Mouse (Mus musculus): ENCODE measurements around the gene Mief2. TPM values are rescaled to one million over a fixed set of nuclear protein-coding genes. Genes with fewer than 3 reads are reported as not detected.

Gene Mief2
- polyA plus RNA-seq, 1 experiment, result 14.0 TPM

DNA sequence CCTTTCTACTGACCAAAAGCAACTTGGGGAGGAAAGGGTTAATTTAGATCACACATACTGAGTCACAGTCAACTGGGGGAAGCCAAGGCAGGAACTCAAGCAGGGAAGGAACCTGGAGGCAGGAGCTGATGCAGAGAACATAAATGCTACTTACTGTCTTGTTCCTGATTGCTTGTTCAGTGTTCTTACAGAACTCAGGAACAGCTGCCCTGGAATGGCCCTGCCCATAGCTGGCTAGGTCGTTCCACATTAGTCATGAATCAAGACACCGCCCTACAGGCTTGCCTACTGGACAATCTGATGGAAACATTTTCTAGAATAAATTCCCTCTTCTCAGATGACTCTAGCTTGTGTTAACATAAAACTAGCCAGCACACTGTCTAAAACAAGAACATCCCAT, 6.0 kb downstream of the Mief2 start:
- Histone ChIP-seq H3K4me3 (ENCODE audit: insufficient read depth, poor library complexity, severe bottlenecking) (no peak overlapping the region), H3K27me3 (ENCODE audit: control insufficient read depth, insufficient read depth, insufficient read length) (no peaks in the 10 kb centered on the region), H3K36me3 (ENCODE audit: control insufficient read depth, insufficient read depth) (peaks cover 11% of the 10 kb centered on the region), H3K79me3 (ENCODE audit: low read depth) (no peaks in the 10 kb centered on the region), H3ac (ENCODE audit: control insufficient read depth, insufficient read length, low read depth) (no peak overlapping the region), H3K79me2 (ENCODE audit: control insufficient read depth, insufficient read depth) (peaks cover under 1% of the 10 kb centered on the region)
- TF ChIP-seq MYOG (IDR thresholded peaks at IDR 0.05; ENCODE audit: control insufficient read depth, extremely low read depth, insufficient read length) (no peak), CEBPB (IDR thresholded peaks at IDR 0.05; ENCODE audit: low read depth) (no peak), MYOD1 (IDR thresholded peaks at IDR 0.05; ENCODE audit: control insufficient read depth, insufficient read length, low read depth) (no peak), USF1 (IDR thresholded peaks at IDR 0.05; ENCODE audit: low read depth) (no peak), FOSL1 (IDR thresholded peaks at IDR 0.05; ENCODE audit: insufficient read depth, low read length, poor library complexity, severe bottlenecking) (no peak), MAX (IDR thresholded peaks at IDR 0.05) (no peak), CTCF (IDR thresholded peaks at IDR 0.05; ENCODE audit: control insufficient read depth, insufficient read depth, insufficient read length) (no peak)

DNA sequence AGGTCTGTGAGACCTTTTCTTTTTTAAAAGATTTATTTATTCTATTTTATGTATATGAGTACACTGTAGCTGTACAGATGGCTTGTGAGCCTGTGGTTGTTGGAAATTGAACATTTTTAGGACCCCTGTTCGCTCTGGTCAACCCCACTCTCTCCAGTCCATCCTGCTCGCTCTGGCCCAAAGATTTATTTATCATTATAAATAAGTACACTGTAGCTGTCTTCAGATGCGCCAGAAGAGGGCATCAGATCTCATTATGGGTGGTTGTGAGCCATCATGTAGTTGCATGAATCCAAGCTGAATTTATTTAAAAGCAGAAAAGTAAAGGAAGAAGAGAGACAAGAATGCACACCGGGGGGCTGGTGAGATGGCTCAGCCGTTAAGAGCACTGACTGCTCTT, 7.0 kb downstream of the Mief2 start:
- Histone ChIP-seq H3K27me3 (ENCODE audit: control insufficient read depth, insufficient read depth, insufficient read length) (no peaks in the 10 kb centered on the region), H3K36me3 (ENCODE audit: control insufficient read depth, insufficient read depth) (peaks cover 11% of the 10 kb centered on the region), H3ac (ENCODE audit: control insufficient read depth, insufficient read length, low read depth) (no peak overlapping the region), H3K4me3 (ENCODE audit: insufficient read depth, poor library complexity, severe bottlenecking) (no peak overlapping the region), H3K79me2 (ENCODE audit: control insufficient read depth, insufficient read depth) (no peaks in the 10 kb centered on the region), H3K79me3 (ENCODE audit: low read depth) (no peaks in the 10 kb centered on the region)
- TF ChIP-seq CTCF (IDR thresholded peaks at IDR 0.05; ENCODE audit: control insufficient read depth, insufficient read depth, insufficient read length) (no peak), MYOD1 (IDR thresholded peaks at IDR 0.05; ENCODE audit: control insufficient read depth, insufficient read length, low read depth) (no peak), FOSL1 (IDR thresholded peaks at IDR 0.05; ENCODE audit: insufficient read depth, low read length, poor library complexity, severe bottlenecking) (no peak), CEBPB (IDR thresholded peaks at IDR 0.05; ENCODE audit: low read depth) (no peak), MAX (IDR thresholded peaks at IDR 0.05) (no peak), USF1 (IDR thresholded peaks at IDR 0.05; ENCODE audit: low read depth) (no peak), MYOG (IDR thresholded peaks at IDR 0.05; ENCODE audit: control insufficient read depth, extremely low read depth, insufficient read length) (no peak)

- Histone ChIP-seq H3K27me3 (ENCODE audit: control insufficient read depth, insufficient read depth, insufficient read length) (no peaks in the 10 kb centered on the region), H3K79me3 (ENCODE audit: low read depth) (no peaks in the 10 kb centered on the region), H3K79me2 (ENCODE audit: control insufficient read depth, insufficient read depth) (no peaks in the 10 kb centered on the region), H3ac (ENCODE audit: control insufficient read depth, insufficient read length, low read depth) (no peak overlapping the region), H3K4me3 (ENCODE audit: insufficient read depth, poor library complexity, severe bottlenecking) (no peak overlapping the region), H3K36me3 (ENCODE audit: control insufficient read depth, insufficient read depth) (peaks cover 14% of the 10 kb centered on the region)
- TF ChIP-seq CTCF (IDR thresholded peaks at IDR 0.05; ENCODE audit: control insufficient read depth, insufficient read depth, insufficient read length) (no peak), MAX (IDR thresholded peaks at IDR 0.05) (no peak), MYOD1 (IDR thresholded peaks at IDR 0.05; ENCODE audit: control insufficient read depth, insufficient read length, low read depth) (no peak), CEBPB (IDR thresholded peaks at IDR 0.05; ENCODE audit: low read depth) (no peak), MYOG (IDR thresholded peaks at IDR 0.05; ENCODE audit: control insufficient read depth, extremely low read depth, insufficient read length) (no peak), USF1 (IDR thresholded peaks at IDR 0.05; ENCODE audit: low read depth) (no peak), FOSL1 (IDR thresholded peaks at IDR 0.05; ENCODE audit: insufficient read depth, low read length, poor library complexity, severe bottlenecking) (no peak)
Observed at GRCm38 (mm10) chr11:60736491-60736890, 8.3 kb downstream of the Mief2 start.

DNA sequence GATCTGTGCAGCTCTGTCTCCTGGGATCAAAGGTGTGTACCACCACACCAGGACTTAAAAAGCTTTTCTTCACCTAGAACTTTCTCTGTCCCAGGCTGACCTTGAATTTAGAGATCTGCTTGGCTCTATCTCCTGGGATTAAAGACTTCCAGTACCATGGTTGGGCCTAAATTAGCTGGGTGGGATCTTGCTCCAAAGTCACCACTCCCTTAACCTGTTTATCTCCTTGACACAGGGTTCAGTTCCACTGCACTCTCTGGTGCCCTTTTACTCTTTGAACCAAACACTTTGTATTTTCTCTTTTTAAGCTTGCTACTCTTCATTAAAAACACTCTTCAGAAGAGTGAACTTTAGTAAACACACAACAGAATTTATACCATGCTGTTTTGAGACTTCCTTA, 9.3 kb downstream of the Mief2 start:
- H3K79me3 ChIP-seq (ENCODE audit: low read depth), result no peaks in the 10 kb centered on the region
- no peaks in the 10 kb centered on the region for H3K79me2 ChIP-seq (ENCODE audit: control insufficient read depth, insufficient read depth)
- no peak overlapping the region for H3ac ChIP-seq (ENCODE audit: control insufficient read depth, insufficient read length, low read depth)
- H3K36me3 ChIP-seq (ENCODE audit: control insufficient read depth, insufficient read depth), result peaks cover 10% of the 10 kb centered on the region
- H3K27me3 ChIP-seq (ENCODE audit: control insufficient read depth, insufficient read depth, insufficient read length), result no peaks in the 10 kb centered on the region
- no peak for TF ChIP-seq MYOD1 (IDR thresholded peaks at IDR 0.05; ENCODE audit: control insufficient read depth, insufficient read length, low read depth)
- TF ChIP-seq MYOG (IDR thresholded peaks at IDR 0.05; ENCODE audit: control insufficient read depth, extremely low read depth, insufficient read length), result no peak
- no peak for TF ChIP-seq CEBPB (IDR thresholded peaks at IDR 0.05; ENCODE audit: low read depth)
- no peak for TF ChIP-seq MAX (IDR thresholded peaks at IDR 0.05)
- TF ChIP-seq FOSL1 (IDR thresholded peaks at IDR 0.05; ENCODE audit: insufficient read depth, low read length, poor library complexity, severe bottlenecking), result no peak
- TF ChIP-seq USF1 (IDR thresholded peaks at IDR 0.05; ENCODE audit: low read depth), result no peak
- TF ChIP-seq CTCF (IDR thresholded peaks at IDR 0.05; ENCODE audit: control insufficient read depth, insufficient read depth, insufficient read length), result no peak
- no peak overlapping the region for H3K4me3 ChIP-seq (ENCODE audit: insufficient read depth, poor library complexity, severe bottlenecking)

- TF ChIP-seq MAX (IDR thresholded peaks at IDR 0.05) (no peak), MYOD1 (IDR thresholded peaks at IDR 0.05; ENCODE audit: control insufficient read depth, insufficient read length, low read depth) (no peak), MYOG (IDR thresholded peaks at IDR 0.05; ENCODE audit: control insufficient read depth, extremely low read depth, insufficient read length) (no peak), CEBPB (IDR thresholded peaks at IDR 0.05; ENCODE audit: low read depth) (no peak), FOSL1 (IDR thresholded peaks at IDR 0.05; ENCODE audit: insufficient read depth, low read length, poor library complexity, severe bottlenecking) (no peak), CTCF (IDR thresholded peaks at IDR 0.05; ENCODE audit: control insufficient read depth, insufficient read depth, insufficient read length) (no peak), USF1 (IDR thresholded peaks at IDR 0.05; ENCODE audit: low read depth) (no peak)
- Histone ChIP-seq H3K36me3 (ENCODE audit: control insufficient read depth, insufficient read depth) (peaks cover 25% of the 10 kb centered on the region), H3ac (ENCODE audit: control insufficient read depth, insufficient read length, low read depth) (no peak overlapping the region), H3K79me3 (ENCODE audit: low read depth) (no peaks in the 10 kb centered on the region), H3K4me3 (ENCODE audit: insufficient read depth, poor library complexity, severe bottlenecking) (no peak overlapping the region), H3K79me2 (ENCODE audit: control insufficient read depth, insufficient read depth) (no peaks in the 10 kb centered on the region), H3K27me3 (ENCODE audit: control insufficient read depth, insufficient read depth, insufficient read length) (no peaks in the 10 kb centered on the region)
Observed at GRCm38 (mm10) chr11:60740321-60740720, 12.1 kb downstream of the Mief2 start.

- TF ChIP-seq MYOD1 (IDR thresholded peaks at IDR 0.05; ENCODE audit: control insufficient read depth, insufficient read length, low read depth), result no peak
- no peak for TF ChIP-seq FOSL1 (IDR thresholded peaks at IDR 0.05; ENCODE audit: insufficient read depth, low read length, poor library complexity, severe bottlenecking)
- TF ChIP-seq MAX (IDR thresholded peaks at IDR 0.05), result no peak
- no peak for TF ChIP-seq CTCF (IDR thresholded peaks at IDR 0.05; ENCODE audit: control insufficient read depth, insufficient read depth, insufficient read length)
- no peak for TF ChIP-seq USF1 (IDR thresholded peaks at IDR 0.05; ENCODE audit: low read depth)
- TF ChIP-seq CEBPB (IDR thresholded peaks at IDR 0.05; ENCODE audit: low read depth), result no peak
- no peak for TF ChIP-seq MYOG (IDR thresholded peaks at IDR 0.05; ENCODE audit: control insufficient read depth, extremely low read depth, insufficient read length)
- Histone ChIP-seq H3ac (ENCODE audit: control insufficient read depth, insufficient read length, low read depth) (no peak overlapping the region), H3K79me3 (ENCODE audit: low read depth) (no peaks in the 10 kb centered on the region), H3K79me2 (ENCODE audit: control insufficient read depth, insufficient read depth) (no peaks in the 10 kb centered on the region), H3K36me3 (ENCODE audit: control insufficient read depth, insufficient read depth) (peaks cover 62% of the 10 kb centered on the region), H3K27me3 (ENCODE audit: control insufficient read depth, insufficient read depth, insufficient read length) (no peaks in the 10 kb centered on the region), H3K4me3 (ENCODE audit: insufficient read depth, poor library complexity, severe bottlenecking) (no peak overlapping the region)
Observed at GRCm38 (mm10) chr11:60755570-60755969, 27.4 kb downstream of the Mief2 start.
